Mouse (Mus musculus) stomach, postnatal 0 days (tissue): Measurements from ENCODE around the gene E330021D16Rik.

Experiments used
- CTCF ChIP-seq: IDR thresholded peaks from 2 replicates; pipeline ENCODE4 v1.5.1; 2016; ENCODE audit warnings: antibody characterized with exemption, low read depth, mild to moderate bottlenecking, moderate library complexity
- EP300 ChIP-seq: optimal IDR thresholded peaks from 2 replicates; pipeline ENCODE3; 2016; ENCODE audit warnings: antibody characterized with exemption

DNA sequence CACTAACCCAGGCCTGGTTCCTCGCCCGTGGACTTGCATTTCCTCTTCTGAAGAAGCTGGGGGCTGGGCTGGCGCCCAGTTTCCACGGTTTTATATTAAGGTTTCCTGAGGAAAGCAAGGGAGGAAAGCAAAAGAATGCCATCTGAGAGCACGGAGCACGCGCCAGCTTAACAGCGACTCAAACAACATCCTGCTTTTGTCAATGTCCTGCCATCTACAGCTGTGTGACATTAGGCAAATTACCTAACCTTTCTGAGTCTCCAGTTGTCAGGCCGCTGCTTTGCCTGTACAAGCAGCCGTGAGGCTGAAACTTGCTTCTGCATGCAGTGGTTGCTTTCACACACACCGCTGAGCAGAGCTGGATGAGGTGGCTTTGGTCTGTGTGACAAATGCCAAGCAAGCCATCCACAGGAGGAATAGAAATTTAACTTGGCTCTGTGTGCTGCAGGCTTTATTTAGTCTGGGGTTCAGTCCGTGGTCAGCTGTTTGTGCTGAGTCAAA, 48.8 kb upstream of the E330021D16Rik start:
- no peak for TF ChIP-seq CTCF
- TF ChIP-seq EP300 = no peak
